Mouse (Mus musculus): ENCODE measurements around the gene Cdh6.

The Cdh6 gene

DNA sequence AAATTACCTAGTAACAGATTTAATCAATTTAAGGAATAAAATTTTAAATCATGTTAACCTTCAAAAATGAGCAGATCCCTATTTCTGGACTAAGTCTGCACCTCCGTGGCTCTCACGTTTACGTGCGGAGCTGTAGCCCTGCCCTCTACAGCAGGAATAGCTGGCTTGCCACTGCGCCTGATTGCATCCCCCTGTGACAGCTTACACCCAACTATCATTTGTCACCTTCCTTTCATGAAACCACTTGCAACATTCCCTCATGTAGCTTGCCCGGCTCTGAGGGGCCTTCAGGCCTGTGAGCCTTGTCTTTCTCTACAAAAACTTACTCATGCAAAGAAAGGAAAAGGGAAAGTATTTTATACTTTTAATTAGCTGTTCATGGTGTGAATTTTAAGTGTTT, 73.1 kb downstream of the Cdh6 start:
- no peak for DNase-seq (ENCODE audit: low read depth, low spot score)
- Histone ChIP-seq H3K27me3 (ENCODE audit: control insufficient read depth, insufficient read depth, low read length, poor library complexity, severe bottlenecking) (no peaks in the 10 kb centered on the region), H3K36me3 (ENCODE audit: control insufficient read depth, insufficient read depth, low read length, poor library complexity, severe bottlenecking) (no peaks in the 10 kb centered on the region)

DNA sequence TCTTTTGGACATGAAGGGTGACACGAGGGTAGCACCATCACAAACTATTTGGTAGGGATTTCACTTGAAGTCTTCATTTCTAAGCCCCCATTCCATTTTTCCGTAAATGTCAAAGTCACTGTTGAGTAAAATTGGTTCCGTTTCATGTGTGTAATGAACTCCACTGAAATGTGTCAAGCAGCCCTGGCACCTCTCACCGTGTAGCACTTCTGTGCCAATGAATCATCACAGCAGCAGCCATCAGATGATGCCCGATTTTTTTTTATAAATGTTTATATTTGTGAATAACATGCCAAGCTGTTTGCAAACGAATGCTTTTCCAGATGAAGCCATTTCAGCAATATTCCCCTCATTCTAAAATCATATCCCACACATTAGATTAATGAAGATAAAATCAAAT, 75.6 kb downstream of the Cdh6 start:
- no peaks in the 10 kb centered on the region for H3K36me3 ChIP-seq (ENCODE audit: control insufficient read depth, insufficient read depth, low read length, poor library complexity, severe bottlenecking)
- H3K27me3 ChIP-seq (ENCODE audit: control insufficient read depth, insufficient read depth, low read length, poor library complexity, severe bottlenecking), result no peaks in the 10 kb centered on the region

DNA sequence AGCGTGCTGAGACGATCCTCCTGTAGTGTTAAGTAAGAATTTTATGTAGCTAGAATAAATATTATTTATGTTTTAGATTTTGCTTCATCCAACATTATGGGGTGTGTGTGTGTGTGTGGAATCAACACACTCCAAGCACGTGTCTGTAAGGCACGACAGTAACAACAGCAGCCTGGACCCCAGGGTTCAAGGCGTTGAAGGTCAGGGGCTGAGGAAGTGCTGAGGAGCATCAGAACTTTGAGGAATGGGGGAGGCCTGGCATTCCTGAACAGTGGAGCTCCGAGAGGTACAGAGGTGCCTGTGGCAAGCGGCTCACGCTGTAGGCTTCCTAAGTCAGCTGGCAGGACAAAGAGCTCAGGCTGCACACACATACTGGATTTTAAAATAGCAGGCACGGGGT, 78.1 kb downstream of the Cdh6 start:
- DNase-seq (ENCODE audit: low read depth, low spot score), result no peak
- H3K36me3 ChIP-seq (ENCODE audit: control insufficient read depth, insufficient read depth, low read length, poor library complexity, severe bottlenecking), result no peaks in the 10 kb centered on the region

More for the DNA sequence above, 75.6 kb downstream of the Cdh6 start:
- DNase-seq (ENCODE audit: low read depth, low spot score), result no peak

DNA sequence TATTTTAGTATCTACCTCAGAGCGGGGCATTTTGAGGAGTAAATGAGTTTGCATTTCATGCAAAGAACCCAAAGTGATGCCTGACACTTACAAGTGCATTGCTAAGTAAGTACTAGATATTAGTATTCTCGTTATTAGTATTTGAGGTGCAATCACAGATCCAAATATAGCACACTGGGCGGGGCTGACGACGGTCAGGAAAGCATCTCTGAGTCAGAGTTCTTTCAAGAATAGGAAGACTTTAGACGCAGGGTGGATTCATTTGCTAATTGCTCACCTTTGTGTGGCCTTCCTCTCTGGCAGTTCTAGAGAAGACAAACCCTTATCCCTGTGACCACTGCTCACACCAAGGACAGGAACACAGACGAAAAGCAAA, 78.6 kb downstream of the Cdh6 start:
- no peak for DNase-seq (ENCODE audit: low read depth, low spot score)

More for the DNA sequence above, 78.1 kb downstream of the Cdh6 start:
- no peaks in the 10 kb centered on the region for H3K27me3 ChIP-seq (ENCODE audit: control insufficient read depth, insufficient read depth, low read length, poor library complexity, severe bottlenecking)

DNA sequence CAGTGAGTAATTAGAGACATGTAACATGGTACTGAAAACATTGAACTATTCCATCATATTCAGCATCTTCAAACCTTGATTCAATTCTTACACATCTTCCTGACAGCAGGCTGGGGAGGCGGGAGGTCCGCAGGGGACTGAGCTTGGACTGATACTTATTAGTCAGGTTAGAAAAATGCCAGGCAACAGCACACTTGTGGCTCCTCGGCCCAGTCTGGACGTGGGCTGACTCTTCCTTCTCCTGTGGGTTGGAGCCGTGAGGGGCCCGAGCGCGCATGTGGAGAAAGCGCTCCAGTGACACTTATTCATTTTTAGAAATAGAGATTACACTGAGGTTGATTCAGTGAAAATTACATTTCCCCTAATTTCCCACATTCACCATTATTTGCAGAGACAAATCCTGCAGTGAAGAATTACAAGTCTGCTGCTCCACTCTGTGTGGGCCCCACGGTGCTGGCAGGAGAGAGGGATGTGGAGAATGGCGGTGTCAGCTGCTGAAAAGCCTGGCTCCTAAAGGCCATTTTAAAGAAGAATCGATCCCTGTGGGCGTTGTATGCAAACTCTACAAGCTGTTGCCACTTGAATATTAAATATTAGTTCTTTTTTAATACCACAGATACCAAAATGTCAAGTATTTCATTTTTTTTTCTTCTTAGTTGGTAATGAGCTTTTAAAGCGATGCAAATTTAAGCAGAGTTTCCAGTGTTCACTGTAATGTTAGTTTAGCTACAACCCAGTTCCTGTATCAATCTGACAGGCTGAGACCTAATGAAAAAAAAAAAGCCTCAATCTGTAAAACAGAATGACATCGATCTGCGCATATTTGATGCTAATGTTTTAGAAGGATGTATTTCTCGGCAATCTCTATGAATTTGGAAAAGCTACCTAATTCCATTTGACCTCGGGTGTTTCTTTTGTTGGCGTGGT, 79.3 kb downstream of the Cdh6 start:
- DNase-seq (ENCODE audit: low read depth, low spot score), result no peak
- H3K36me3 ChIP-seq (ENCODE audit: control insufficient read depth, insufficient read depth, low read length, poor library complexity, severe bottlenecking), result no peaks in the 10 kb centered on the region
- no peaks in the 10 kb centered on the region for H3K27me3 ChIP-seq (ENCODE audit: control insufficient read depth, insufficient read depth, low read length, poor library complexity, severe bottlenecking)

More for the DNA sequence above, 78.6 kb downstream of the Cdh6 start:
- Histone ChIP-seq H3K36me3 (ENCODE audit: control insufficient read depth, insufficient read depth, low read length, poor library complexity, severe bottlenecking) (no peaks in the 10 kb centered on the region), H3K27me3 (ENCODE audit: control insufficient read depth, insufficient read depth, low read length, poor library complexity, severe bottlenecking) (no peaks in the 10 kb centered on the region)

DNA sequence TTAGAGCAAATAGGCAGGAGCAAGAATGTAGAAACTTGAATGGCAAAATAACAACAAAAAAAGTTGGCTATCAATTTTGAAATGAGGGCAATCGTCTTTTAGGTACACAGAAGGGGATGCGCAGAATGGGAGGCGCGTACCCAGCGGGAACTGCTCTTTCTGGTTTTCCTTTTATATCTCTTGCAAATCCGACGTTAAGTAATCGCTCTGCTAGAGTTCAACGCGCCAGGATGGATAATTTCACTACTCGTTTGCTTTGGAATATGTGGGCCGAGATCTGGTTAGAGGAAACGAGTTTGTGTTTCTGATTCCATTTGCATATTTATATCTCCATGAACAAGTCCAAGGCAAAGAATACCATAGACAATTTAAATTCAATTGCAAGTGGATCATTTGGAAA, 81.4 kb downstream of the Cdh6 start:
- Histone ChIP-seq H3K36me3 (ENCODE audit: control insufficient read depth, insufficient read depth, low read length, poor library complexity, severe bottlenecking) (no peaks in the 10 kb centered on the region), H3K27me3 (ENCODE audit: control insufficient read depth, insufficient read depth, low read length, poor library complexity, severe bottlenecking) (no peaks in the 10 kb centered on the region)
- DNase-seq (ENCODE audit: low read depth, low spot score), result no peak

DNA sequence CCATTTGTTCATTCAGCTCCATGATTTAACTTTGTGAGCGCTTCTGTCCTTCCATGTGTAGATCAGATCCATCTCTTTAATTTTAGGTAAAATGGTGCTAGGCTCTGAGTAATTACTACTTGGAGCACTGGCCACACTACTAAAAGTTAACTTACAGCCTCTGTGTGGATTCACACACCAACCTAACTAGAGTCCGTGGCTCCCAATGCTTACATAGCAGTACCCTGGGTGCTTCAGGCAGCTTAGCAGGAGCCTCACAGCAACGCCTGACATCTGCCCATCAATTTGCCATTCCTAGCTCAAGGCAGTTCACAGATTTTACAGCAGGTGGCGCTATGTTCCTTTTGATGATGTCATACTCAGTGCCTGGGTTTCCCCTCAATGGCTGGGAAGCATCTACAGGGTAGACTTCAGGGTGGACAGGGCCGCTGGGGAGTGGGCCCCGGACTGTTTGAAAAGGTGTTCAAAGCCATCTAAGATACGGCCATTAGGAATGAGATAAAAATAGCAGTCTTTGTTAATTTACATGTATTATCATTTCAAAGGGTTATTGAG, 84.9 kb downstream of the Cdh6 start:
- Histone ChIP-seq H3K36me3 (ENCODE audit: control insufficient read depth, insufficient read depth, low read length, poor library complexity, severe bottlenecking) (no peaks in the 10 kb centered on the region), H3K27me3 (ENCODE audit: control insufficient read depth, insufficient read depth, low read length, poor library complexity, severe bottlenecking) (no peaks in the 10 kb centered on the region)
- no peak for DNase-seq (ENCODE audit: low read depth, low spot score)

DNA sequence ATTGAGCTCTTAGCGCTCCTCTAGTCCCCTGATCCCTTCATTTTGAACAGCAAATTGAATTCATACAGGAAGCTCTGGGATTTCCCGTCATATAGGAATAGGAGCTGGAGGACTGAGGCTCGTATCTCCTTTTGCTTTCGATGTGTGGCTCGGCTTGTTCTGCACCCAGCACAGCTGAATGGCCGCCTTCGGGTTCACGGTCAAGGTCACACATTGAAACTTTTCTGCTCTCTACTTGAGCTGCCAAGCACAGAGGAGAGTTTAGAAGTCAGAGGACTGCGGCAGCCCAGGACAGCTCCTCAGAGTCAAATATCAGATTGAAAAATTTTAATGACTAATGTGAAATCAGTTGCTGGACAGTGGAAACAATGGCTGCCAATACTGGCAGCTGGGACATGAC, 88.7 kb downstream of the Cdh6 start:
- no peaks in the 10 kb centered on the region for H3K27me3 ChIP-seq (ENCODE audit: control insufficient read depth, insufficient read depth, low read length, poor library complexity, severe bottlenecking)
- H3K36me3 ChIP-seq (ENCODE audit: control insufficient read depth, insufficient read depth, low read length, poor library complexity, severe bottlenecking), result no peaks in the 10 kb centered on the region
- DNase-seq (ENCODE audit: low read depth, low spot score), result no peak

DNA sequence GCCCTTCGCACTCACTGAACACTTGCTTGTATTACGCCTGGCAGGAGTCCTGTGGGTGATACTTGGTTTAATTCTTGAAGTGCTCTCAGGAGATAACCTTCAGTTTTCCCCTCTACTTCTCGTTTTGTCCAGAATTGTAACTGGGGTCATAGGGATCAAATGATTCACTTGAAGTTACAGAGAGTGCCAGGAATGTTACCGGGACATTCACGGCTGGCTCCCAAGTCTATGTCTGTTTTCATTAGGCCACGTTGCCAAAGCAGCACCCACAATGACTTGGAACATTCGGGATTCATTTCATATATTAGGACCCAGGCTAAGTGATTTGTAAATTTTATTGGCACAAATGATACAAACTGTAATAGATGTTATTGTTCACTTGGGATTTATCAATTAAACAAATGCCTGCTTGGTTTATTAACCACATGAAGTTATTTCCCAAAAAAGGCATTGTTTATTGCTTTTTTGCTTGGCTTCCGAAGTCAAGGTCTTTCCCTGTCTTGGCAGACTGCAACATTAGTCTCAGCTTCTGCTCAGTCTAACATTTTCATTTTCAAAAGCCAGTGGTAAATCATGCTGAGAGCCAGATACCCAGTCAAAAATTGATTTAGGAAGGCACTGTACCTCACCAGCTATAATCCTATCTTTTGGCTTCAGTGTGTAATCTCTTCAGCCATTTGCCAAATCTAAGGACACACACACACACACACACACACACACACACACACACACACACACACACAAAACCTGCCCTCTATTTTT, 96.4 kb downstream of the Cdh6 start:
- Histone ChIP-seq H3K27me3 (ENCODE audit: control insufficient read depth, insufficient read depth, low read length, poor library complexity, severe bottlenecking) (no peaks in the 10 kb centered on the region), H3K36me3 (ENCODE audit: control insufficient read depth, insufficient read depth, low read length, poor library complexity, severe bottlenecking) (no peaks in the 10 kb centered on the region)
- no peak for DNase-seq (ENCODE audit: low read depth, low spot score)

DNA sequence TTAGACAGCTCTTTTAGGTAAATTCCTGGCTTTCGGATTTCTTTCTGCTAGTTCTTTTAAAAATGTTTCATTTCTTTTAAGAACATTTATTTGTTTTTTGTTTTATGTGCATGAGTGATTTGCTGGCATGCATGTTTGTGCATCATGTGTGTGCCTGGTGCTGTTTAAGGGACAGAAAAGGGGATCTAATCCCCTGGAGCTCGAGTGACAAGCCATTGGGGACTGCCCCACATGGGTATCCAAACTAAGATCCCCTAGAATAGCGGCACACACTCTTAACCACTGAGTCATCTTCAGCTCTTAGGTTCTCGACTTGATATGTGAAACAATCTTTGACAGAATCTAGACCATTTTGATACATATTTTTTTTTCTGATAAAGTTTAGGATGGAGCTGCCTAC, 99.4 kb downstream of the Cdh6 start:
- Histone ChIP-seq H3K27me3 (ENCODE audit: control insufficient read depth, insufficient read depth, low read length, poor library complexity, severe bottlenecking) (no peaks in the 10 kb centered on the region), H3K36me3 (ENCODE audit: control insufficient read depth, insufficient read depth, low read length, poor library complexity, severe bottlenecking) (no peaks in the 10 kb centered on the region)
- no peak for DNase-seq (ENCODE audit: low read depth, low spot score)

DNA sequence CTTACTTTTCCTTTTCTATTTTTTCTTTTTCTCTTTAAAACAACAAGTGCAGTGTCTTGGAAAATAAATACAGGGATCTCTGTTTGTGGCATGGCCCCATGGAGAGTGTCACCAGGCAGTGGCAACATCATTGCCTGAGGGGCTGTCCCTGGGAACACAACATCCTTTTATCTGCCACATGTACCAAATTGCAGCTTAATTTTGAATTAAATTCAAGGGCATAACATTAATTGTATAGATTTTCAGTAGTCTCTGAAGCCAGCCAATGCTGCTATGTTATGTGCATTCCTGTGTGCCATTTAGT, 105.3 kb downstream of the Cdh6 start:
- no peaks in the 10 kb centered on the region for H3K27me3 ChIP-seq (ENCODE audit: control insufficient read depth, insufficient read depth, low read length, poor library complexity, severe bottlenecking)
- H3K36me3 ChIP-seq (ENCODE audit: control insufficient read depth, insufficient read depth, low read length, poor library complexity, severe bottlenecking), result no peaks in the 10 kb centered on the region
- no peak for DNase-seq (ENCODE audit: low read depth, low spot score)

DNA sequence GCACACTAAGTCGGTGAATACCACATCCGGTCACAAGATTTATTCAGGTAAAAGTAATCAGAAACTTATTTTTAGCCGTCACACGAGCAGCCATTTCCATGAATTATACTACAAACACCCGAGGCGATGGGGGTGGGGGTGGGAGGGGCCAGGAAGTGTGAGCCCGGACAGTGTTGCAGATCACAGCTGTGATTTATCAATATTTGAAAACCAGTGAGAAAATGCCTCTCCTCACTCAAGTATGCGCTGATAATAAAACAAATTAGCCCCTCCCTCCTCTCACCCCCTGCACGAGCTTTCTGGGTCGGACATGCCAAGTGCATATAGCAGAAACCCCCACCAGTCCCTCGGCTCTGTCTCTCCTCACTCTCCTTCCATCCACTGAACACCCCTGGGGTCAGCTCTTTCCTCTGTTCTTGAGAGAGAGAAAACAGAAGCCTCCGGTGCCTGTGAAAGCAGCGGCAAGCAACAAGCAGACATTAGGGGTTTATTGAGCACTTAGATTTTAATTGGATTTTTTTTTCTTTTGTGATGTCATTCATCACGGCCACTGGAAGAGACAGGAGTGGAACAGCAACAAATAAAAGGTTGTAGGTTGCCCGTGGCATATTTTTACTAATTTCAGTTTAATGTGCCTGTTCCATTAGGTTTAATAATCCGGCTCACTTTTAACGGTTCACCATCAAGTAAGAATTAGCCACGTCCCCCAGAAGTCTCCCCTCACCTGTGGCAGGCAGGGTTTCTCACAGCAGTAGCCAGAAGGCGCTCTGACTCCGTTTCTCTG, 105.9 kb downstream of the Cdh6 start:
- H3K27me3 ChIP-seq (ENCODE audit: control insufficient read depth, insufficient read depth, low read length, poor library complexity, severe bottlenecking), result no peaks in the 10 kb centered on the region
- H3K36me3 ChIP-seq (ENCODE audit: control insufficient read depth, insufficient read depth, low read length, poor library complexity, severe bottlenecking), result no peaks in the 10 kb centered on the region
- DNase-seq (ENCODE audit: low read depth, low spot score), result no peak

DNA sequence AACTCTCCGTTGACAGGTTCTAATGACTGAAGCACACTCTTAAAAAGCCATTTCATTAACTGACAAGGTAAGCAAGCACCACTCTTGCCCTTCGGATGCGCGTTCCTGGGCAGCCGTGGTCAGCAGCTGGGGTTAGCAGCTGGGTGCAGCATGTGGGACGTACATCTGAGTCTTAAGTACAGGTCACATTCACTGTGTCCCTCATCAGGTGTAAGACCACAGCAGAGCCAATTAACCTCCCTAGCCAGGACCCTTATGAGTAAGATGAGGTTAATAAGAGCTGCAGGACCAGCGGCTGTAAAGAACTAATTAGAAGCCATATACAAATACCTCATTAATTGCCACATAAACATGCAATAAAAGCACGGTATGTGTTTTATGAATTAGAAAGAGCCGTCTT, 106.7 kb downstream of the Cdh6 start:
- Histone ChIP-seq H3K27me3 (ENCODE audit: control insufficient read depth, insufficient read depth, low read length, poor library complexity, severe bottlenecking) (no peaks in the 10 kb centered on the region), H3K36me3 (ENCODE audit: control insufficient read depth, insufficient read depth, low read length, poor library complexity, severe bottlenecking) (no peaks in the 10 kb centered on the region)
- DNase-seq (ENCODE audit: low read depth, low spot score), result no peak

DNA sequence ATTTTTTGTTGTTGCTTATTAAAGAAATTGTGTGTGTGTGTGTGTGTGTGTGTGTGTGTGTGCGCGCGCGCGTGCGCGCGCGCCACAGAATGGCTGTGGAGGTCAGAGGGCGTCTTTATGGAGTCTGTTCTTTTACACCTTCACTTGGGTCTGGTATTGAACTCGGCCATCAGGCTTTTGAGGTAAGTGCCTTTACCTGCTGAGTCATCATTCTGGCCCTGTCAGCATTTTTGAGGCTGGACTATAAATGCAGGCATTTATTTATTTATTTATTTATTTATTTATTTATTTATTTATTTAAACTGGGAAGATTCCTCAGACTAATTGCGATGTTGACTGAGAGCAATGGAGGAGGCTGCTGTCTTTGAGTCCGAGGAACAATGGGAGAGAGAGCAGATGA, 109.8 kb downstream of the Cdh6 start:
- Histone ChIP-seq H3K36me3 (ENCODE audit: control insufficient read depth, insufficient read depth, low read length, poor library complexity, severe bottlenecking) (no peaks in the 10 kb centered on the region), H3K27me3 (ENCODE audit: control insufficient read depth, insufficient read depth, low read length, poor library complexity, severe bottlenecking) (no peaks in the 10 kb centered on the region)
- no peak for DNase-seq (ENCODE audit: low read depth, low spot score)

DNA sequence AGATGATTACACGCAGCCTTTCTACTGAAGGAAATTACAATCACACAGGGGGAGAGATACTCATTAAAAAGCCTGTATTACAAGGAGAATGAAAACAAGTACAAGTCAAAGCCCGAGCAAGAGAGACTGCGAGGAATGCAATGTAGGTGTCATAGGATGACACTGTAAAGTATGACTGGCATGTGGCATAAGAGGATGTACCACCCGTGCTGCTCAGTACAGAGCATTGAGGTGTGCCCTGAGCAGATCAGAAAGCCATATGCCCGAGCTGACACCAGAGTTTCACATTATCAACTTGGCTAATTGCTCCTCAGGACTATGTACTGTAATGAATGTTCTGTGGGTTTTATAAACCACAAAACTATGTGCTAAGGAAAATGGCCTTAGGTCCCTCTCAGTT, 115.7 kb downstream of the Cdh6 start:
- no peak for DNase-seq (ENCODE audit: low read depth, low spot score)
- no peaks in the 10 kb centered on the region for H3K27me3 ChIP-seq (ENCODE audit: control insufficient read depth, insufficient read depth, low read length, poor library complexity, severe bottlenecking)
- no peaks in the 10 kb centered on the region for H3K36me3 ChIP-seq (ENCODE audit: control insufficient read depth, insufficient read depth, low read length, poor library complexity, severe bottlenecking)

All from splenic B cell, adult 2 months (primary cell).